Mouse (Mus musculus): Measurements from ENCODE around the gene Bean1.

Gene Bean1

DNA sequence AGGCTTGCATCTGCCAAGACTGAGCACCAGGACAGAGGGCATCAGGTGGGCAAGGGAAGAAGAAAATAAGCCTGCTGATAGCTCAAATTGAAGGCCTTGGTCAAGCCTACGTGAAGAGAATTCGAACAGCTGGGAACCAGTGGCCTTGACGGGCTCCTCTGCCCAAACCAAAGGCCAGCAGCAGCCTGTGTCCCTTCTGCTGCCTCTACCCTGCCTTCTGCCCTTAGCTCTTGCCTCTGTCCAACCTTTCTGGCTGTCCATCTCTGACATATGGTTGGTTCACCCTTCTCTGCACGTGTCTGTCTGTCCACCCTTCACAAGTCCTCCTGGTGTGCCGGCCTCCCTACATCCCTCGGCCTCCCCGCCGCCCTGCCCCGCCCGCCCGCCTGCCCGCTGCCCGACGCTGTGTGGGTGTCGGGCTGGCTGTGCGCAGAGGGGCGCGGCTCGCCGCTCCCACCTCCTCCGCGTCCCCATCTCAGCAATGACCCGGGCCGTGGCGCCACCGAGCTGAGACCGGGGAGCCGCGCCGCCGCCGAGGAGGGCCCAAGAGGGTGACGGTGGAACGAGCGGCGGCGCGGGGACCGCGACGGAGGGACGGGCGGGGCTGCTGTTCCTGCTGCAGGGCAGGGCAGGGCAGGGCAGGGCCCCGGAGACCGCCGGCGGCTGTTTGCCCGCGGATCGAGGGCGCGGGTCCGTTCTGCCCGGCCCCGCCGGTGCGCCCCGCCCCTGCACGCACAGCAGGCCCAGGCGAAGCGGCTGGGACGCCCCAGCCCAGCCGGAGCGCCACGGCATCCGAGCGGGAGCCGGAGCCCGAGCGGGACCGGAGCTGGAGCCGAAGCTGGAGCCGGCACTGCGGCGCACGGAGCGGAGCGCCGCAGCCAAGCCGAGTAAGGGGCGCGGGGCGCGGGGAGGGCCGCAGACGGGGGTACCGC is at the start of gene Bean1:
TSS of gene Bean1 (plus strand) at position 325 of the 932 bp plus-strand sequence.
- peak in 1 of 2 experiments; percentile 28 for DNase-seq (ENCODE audit: low spot score in 2 of 2)

DNA sequence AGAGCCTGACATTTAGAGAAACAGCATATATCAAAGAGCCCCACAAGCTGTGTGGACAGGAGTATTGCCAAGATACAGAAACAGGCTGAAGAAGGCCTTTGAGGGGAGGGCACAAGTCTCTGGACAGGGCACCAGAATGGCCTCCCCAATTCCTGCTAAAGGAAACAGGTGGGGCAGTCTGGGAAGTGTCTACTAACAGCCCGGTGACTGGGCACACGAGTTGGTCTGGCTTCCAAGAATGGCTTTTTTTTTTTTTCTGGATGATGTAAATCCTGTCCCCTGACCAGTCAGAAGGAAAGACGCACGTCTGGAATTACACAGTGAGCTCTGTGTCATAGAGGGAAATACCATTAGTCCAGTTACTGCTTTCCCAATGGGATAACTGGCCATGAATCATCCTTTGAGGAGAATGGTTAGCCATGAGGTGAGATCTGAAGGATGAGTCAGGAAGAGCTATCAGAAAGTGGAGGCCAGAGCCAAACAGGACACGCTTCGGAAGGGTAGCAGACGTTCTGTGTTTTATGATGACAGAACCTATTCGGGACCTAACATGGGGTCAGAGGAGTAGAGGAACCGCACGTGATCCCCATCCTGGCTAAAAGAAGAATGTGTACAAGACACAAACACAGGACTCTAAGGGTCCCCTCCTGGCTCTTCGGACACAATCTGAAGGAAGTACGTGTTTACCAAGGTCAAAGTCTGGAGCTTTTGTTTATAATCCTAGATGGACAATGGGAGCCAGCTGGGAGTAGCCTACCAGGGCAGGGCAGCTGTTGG is 48.4 kb upstream of the Bean1 start:
- DNase-seq (ENCODE audit: low spot score in 2 of 2) = no peak

DNA sequence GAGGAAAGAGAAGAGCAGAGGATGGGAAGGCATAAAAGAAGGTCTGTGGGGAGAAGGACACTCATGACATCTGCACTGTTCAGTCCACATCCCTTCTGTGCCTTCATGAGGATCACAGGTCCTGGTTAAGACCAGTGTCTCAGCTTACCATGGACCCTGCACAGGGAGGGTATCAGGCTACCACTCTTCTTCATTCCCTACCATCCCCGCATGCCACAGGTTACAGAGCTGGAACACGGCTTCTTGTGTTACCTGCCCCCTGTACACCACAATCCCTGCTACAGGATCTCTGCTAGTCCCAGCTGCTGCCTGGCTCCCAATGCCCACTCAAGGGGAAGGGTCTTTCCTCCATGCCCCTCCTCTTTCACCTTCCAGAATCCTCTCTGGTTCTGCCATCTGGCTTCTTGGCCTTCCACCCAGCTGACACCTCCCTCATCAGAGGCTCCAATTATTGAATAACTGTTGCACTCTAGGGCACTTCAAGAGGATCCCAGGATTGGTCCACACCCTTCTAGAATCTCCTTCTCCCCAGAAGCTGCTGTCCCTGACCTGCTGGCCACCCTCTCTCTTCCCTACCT is 47.1 kb upstream of the Bean1 start:
- DNase-seq (ENCODE audit: low spot score in 2 of 2) = no peak

DNA sequence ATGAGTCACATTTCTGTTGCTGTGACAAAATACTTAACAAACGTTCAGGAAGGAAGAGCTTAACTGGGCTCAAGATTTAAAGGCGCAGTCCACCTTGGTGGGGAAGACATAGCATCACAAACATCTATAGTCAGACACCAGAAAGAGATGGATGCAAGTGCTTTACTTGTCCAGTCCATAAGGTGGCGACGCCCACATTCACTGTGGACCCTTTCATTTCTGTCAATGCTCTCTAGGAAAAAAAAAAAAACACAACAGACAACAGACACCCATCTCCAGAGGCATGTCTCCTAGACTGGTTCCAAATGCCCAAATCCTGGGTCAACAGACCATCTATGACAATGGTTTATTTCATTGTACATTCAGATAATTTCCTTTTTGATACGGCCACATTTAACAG is 45.7 kb upstream of the Bean1 start:
- DNase-seq (ENCODE audit: low spot score in 2 of 2) = no peak

DNA sequence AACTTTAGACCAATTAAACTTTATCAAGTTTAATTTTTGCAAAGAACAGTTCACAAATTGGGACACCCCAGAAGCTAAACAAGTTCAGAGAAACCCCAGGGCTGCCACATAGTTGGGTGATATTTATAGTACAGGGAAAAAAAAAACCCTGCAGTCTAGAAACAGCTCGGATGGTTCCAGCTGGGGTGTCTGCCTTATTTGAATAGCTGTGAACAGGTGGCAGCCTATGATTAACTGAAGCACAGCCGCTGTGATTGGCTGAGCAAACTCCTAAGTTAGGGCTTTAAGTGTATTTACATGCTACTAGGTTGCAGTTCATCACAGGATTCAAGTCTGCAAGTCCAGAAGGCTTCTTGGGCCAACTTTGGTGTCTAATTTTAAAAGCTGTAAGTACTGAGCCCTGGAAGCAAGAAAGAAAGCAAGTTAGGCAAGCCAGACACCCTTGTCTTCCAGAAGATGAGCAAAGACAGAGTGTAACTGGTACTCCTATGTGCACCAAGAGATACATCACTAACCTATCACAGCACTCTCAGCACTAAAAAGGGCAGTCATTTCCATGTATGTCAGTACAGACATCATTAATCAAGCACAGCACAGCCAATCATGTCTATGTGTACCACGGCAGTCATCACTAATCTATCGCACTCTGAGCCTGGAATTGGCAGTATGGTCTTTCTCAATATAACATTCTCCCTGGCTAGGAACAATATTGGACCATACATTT is 42.9 kb upstream of the Bean1 start:
- DNase-seq (ENCODE audit: low spot score in 2 of 2) = no peak

DNA sequence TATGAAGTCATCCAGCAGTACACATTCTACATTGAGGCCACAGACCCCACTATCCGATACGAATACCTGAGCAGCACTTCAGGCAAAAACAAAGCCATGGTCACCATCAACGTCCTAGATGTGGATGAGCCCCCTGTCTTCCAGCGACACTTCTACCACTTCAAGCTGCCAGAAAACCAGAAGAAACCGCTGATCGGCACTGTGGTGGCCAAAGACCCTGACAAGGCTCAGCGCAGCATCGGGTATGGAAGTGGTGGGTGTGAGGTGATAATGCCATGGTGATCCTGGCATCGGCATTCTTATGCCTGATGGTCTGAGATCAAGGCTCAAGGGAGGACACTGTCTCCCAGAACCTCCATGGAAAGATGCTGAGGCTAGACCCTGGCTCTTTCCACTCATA is 39.3 kb upstream of the Bean1 start:
- peak in 1 of 2 experiments; percentile 54 for DNase-seq (ENCODE audit: low spot score in 2 of 2)

DNA sequence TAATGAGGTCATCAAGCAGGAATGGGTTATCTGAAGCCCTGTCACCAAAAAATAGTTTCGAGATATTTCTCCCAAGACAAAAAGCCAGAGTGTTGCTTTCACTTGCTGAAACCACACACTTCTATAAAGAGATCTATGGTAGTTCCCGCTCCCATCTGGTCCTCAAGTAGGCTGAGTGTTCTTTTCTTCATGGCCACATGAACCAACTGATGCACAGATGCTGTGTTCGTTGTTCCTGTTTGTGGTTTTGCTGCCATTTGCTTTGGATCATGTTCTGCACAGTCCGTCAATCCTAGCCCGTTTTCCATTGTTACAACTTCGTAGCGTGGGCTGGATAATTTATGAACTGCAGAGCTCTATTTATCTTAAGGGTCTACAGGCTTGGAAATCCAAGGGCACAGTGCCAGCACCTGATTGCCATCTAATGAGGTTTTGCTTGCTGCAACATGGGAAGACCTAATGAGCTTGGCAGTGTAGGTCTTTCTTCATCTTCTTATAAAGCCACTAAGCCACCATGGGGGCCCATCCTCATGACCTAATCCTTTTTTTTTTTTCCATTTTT is 38.7 kb upstream of the Bean1 start:
- peak in 1 of 2 experiments; percentile 52 for DNase-seq (ENCODE audit: low spot score in 2 of 2)

DNA sequence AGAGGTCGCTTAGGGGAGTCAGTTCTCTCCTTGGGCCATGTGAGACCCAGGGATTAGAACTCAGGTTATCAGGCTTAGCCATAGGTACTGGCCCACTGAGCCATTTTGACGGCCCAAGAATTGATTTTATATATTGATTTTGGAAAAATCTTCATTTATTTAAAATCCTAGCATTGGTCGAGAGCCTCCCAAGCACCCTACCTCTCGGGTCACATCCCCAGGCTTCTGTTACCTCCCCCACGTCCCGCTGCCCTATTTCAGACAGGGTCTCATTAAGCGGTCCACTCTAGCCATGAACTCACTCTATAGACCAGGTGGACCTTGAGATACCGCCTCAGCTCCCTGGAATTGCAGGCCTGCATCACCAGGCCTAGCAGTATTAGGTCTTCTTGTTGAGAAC is 35.7 kb upstream of the Bean1 start:
- peak in 1 of 2 experiments; percentile 51 for DNase-seq (ENCODE audit: low spot score in 2 of 2)

DNA sequence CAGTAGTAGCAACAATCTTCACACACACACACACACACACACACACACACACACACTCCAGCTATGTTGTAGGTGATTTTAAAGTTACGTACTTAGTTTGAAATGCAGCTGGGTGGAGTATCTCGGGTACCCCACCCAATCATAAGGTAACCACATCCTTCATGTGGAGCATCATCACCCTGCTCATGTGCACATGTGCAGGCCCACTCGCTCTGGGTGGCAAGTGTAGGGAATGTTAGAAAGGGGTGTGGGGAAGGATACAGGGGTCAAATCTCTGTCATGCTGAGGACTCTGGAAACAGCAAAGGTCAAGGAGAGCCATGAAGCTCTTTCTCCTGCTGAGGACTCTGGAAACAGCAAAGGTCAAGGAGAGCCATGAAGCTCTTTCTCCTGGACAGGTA is 34.0 kb upstream of the Bean1 start:
- peak in 1 of 2 experiments; percentile 23 for DNase-seq (ENCODE audit: low spot score in 2 of 2)

DNA sequence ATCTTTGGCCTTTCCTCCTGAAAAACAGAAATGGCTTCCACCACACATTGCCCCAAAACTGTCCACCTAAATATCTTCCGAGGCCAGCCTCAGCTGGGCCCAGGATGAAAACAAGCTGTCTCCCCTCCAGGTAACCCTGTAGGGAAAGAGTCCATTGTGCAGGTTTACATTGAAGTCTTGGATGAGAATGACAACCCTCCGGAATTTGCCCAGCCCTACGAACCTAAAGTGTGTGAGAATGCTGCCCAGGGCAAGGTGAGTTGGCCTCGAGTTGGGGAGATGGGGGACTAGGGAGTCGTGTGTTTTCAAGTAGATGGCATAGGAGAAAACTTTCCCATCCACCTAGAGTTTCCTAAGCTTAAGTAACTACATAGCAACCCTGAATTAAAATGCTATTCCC is 32.6 kb upstream of the Bean1 start:
- DNase-seq (ENCODE audit: low spot score in 2 of 2) = peak in 1 of 2 experiments; percentile 52

DNA sequence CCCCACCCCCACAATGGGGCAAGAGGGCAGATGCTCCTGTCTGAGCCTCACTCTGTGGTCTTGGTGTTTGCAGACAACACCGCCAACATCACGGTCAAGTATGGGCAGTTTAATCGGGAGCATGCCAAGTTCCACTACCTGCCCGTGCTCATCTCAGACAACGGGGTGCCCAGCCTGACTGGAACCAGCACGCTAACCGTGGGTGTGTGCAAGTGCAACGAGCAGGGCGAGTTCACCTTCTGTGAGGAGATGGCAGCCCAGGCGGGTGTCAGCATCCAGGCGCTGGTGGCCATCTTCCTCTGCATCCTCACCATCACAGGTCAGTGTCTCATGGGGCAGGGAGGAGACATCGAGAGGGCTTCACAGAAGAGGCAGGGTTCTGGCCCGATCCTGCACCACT is 29.6 kb upstream of the Bean1 start:
- no peak for DNase-seq (ENCODE audit: low spot score in 2 of 2)

DNA sequence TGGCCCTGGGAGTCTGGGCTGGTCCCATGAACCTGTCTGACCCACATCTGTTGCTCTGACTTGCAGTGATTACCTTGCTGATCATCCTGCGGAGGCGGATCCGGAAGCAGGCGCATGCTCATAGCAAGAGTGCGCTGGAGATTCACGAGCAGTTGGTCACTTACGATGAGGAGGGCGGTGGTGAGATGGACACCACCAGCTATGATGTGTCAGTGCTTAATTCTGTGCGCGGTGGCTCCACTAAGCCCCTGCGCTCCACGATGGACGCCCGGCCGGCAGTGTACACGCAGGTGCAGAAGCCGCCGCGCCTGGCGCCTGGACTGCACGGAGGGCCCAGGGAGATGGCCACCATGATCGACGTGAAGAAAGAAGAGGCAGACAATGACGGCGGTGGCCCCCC is 27.8 kb upstream of the Bean1 start:
- no peak for DNase-seq (ENCODE audit: low spot score in 2 of 2)

DNA sequence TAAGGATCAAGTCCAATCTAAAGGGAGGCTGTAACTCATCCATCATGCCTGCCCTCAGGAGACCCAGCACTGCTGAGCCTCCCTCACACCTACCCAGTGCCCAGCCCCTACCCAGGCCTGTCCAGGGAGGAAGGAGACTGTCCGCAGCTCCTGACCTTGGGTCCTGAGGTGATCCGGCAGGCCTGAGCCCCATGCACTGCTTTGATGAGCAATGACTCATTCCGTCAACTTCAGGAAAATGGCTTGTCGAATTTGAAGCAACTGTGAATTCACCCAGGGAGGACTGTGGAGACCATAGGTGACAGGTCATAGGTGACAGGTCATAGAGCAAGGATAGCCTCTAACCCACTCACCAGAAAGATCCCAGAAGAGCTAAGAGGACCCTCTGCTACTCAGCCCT is 26.9 kb upstream of the Bean1 start:
- DNase-seq (ENCODE audit: low spot score in 2 of 2) = no peak

DNA sequence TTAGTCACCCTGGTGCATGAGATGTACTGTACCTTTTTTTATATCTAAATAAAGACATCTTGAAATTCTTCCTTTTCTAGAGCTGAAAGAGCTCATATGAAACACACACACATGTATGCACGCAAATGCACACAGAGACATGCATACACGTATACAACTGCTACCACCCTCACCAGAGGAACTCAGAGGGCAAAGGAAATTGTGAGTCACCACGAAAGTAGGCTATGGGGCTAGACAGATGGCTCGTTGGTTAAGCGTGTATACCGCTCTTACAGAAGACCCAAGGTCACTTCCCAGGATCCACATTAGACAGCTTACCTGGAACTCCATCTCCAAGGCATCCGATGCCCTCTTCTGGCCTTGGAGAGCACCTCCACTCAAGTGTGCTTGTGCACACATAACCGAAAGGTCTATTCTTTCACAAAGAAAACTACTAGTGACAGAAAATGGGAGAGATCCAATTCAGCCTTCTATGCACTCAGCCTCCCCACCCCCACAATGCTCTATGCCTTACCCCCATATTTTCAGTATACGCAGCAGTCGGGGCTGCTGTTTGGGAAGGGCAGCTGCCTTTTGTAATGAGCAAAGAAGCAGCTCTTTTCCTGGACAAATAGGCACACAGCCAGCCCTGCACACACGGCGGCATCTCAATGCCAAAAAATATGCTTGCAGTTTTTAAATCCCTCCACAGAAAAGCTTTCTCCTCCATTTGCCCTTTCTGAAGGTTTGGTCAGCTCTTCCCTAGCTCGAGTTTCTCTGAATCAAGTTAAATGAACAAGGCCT is 25.6 kb upstream of the Bean1 start:
- DNase-seq (ENCODE audit: low spot score in 2 of 2) = no peak

DNA sequence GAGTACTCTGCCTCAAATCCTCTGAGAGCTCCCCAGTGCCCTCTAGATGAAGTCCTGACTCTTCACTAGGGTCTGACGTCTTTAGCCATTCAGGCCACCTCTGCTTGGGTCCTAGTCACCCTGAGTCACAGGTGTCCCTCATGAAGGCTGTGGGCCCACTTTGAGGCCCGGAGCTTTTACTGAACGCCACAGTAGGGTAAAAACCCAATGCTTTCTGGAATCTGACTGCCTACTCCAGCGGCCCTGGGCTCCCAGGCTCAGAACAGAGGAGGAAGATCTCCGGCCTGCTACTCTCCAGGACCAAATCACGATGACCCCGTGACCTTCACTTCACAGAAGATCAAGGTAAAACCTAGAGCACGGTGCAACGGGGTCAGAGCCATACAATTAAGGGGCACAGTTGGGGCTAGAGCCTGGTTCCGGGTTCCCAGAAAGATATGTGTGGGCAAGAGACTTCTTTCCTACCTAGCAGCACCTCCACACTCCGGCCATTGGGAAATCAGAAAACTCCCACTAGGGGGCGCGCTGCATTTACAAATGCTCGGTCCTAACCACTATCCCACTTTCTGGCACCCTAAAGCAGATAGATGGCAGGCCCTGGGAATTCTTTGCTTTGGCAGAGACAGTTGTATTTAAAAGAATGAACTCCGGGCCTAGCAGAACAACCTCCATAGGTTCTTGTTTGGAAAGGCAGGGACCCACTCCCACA is 24.1 kb upstream of the Bean1 start:
- DNase-seq (ENCODE audit: low spot score in 2 of 2) = peak; percentile 70 to 85

DNA sequence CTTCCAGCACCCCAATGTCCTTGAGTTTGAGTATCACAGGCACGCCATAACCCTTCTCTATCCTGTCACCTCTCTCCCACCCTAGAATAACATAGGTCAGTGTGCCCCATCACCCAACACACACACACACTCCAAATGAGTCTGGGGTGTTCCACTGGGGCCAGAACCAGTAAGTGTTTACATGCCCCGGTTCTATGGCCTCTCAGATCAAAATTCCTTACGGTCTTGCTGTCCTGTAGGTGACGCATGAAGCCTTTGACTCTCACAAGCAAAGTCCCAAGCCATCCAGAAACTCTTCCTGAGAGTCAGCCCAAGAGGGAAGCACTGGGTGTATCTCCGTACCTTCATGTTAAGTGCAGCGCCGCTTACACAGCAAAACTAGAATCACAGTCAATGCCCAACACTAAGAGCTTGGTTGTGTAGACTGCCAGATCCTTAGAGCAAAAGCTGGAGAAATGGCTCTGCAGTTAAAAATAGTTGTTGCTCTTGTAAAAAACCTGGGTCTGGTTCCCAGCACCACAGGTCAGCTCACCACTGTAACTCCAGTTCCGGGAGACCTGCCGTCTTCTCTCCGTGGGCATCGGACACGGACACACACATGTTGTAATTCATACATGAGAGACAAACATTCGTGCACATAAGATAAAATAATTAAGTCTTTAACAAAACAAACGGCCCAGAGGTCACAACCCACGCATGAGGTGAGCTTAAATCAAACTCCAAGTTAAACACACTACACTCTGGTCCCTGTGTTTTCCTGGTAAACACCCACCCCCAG is 23.3 kb upstream of the Bean1 start:
- no peak for DNase-seq (ENCODE audit: low spot score in 2 of 2)

DNA sequence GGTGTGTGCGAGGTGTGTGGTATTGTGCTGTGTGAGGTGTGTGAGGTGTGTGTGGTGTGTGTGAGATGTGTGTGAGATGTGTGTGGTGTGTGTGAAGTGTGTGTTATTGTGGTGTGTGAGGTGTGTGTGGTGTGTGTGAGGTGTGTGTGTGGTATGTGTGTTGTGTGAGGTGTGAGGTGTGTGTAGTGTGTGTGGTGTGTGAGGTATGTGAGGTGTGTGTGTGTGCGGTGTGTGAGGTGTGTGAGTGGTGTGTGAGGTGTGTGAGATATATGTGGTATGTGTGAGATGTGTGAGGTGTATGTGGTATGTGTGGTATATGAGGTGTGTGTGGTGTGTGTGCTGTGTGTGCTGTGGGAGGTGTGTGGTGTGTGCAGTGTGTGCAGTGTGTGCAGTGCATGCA is 22.3 kb upstream of the Bean1 start:
- DNase-seq (ENCODE audit: low spot score in 2 of 2) = no peak

DNA sequence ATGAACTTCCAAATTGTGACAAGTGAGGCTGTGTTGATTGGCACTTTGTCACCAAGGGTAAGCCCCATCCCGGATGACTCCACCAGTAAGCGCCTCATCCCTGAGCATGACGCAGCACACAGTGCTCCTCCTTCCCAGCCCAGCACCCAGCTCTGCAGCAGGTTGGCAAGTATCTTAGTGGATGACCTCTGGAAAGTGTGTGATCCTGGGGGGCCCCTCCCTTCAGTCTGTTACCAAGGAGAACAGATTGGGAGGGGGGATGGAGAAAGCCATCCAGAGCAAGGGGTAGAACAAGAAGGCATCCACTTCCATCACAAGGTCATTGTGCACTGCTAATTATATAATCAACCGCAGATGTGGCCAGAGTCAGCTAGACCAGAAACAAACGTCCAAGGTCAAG is 9.5 kb upstream of the Bean1 start:
- DNase-seq (ENCODE audit: low spot score in 2 of 2) = no peak

DNA sequence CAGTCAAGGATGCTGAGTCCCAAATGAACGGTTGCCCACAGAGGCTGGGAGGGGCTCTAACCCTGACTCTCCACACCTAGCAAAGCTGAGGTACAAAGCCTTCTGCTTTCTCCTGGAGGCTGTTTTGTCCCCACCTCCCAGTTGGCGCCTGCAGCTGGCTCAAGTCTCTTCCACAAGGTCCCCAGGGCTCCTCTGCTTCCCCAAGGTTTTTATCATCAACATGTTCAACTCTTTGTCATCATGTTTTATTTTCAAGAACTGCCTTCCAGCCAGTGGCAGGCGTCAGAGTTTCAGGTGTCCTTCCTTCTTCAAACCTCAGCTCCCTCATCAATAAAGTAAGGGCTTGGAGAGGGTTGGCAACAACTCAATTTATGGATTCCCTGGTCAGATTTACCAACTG is 781 bp upstream of the Bean1 start:
- DNase-seq (ENCODE audit: low spot score in 2 of 2) = no peak

Measured in urinary bladder, postnatal 4 days (tissue).